Mouse (Mus musculus) bone marrow macrophage, adult 2 months (primary cell): ENCODE results near the gene Mvb12b.

Experiments used
- CTCF ChIP-seq: IDR thresholded peaks from 2 replicates; pipeline ENCODE4 v1.5.1; 2012; ENCODE audit warnings: low read depth, mild to moderate bottlenecking, low read length, moderate library complexity
- POLR2A ChIP-seq: IDR thresholded peaks from 2 replicates; pipeline ENCODE4 v1.6.1; 2012; ENCODE audit warnings: mild to moderate bottlenecking, low read depth, low read length, borderline replicate concordance

GRCm38 (mm10) chr2:33784721-33785120, 103.0 kb downstream of the Mvb12b start:
- TF ChIP-seq CTCF (no peak), POLR2A (no peak)
